Mouse (Mus musculus) forebrain, embryonic 10.5 days (tissue): Measurements from ENCODE around the gene Mcm6. TPM values are rescaled to one million over a fixed set of nuclear protein-coding genes. Genes with fewer than 3 reads are reported as not detected.

Experiments used
- DNase-seq: peaks from one replicate; pipeline ENCODE4 v3.0.0-alpha.2; 2017; ENCODE audit warnings: low spot score; ENCODE audit errors: extremely low spot score
- H3K27ac ChIP-seq: fragments of 300-500 bp; sonication (generic); 2 replicates; pipeline ENCODE4 v1.5.1; 2016; ENCODE audit warnings: mild to moderate bottlenecking
- H3K27me3 ChIP-seq: fragments of 300-500 bp; sonication (generic); 2 replicates; pipeline ENCODE4 v1.6.1; 2016; ENCODE audit warnings: mild to moderate bottlenecking; ENCODE audit not compliant: poor library complexity, severe bottlenecking
- H3K36me3 ChIP-seq: fragments of 300-500 bp; sonication (generic); replicated peaks from 2 replicates; pipeline ENCODE4 v1.6.1; 2016; ENCODE audit warnings: mild to moderate bottlenecking, moderate library complexity
- H3K4me1 ChIP-seq: fragments of 300-500 bp; sonication (generic); 2 replicates; pipeline ENCODE4 v1.6.1; 2016
- H3K4me3 ChIP-seq: fragments of 300-500 bp; sonication (generic); 2 replicates; pipeline ENCODE4 v1.5.1; 2016; ENCODE audit warnings: mild to moderate bottlenecking, moderate library complexity
- H3K9me3 ChIP-seq: fragments of 300-500 bp; sonication (generic); 2 replicates; pipeline ENCODE4 v1.6.1; 2016; ENCODE audit warnings: mild to moderate bottlenecking, moderate library complexity
- WGBS: fragments of 180-500 bp; shearing (Covaris S2); methylation state at CpG from one replicate; pipeline ENCODE4 v1.1.7; 2016; 5-methylcytosine and 5-hydroxymethylcytosine counted together
- polyA plus RNA-seq: library from polyadenylated mRNA; unstranded; fragments of >200 nt; fragmentation: Nextera tagmentation; extraction: Ambion mirVana; gene quantifications from 2 replicates; pipeline ENCODE4 v1.2.1, GENCODE M21; 2016

Gene Mcm6
- polyA plus RNA-seq, 1 experiment from 2014 or later: 378 TPM

DNA sequence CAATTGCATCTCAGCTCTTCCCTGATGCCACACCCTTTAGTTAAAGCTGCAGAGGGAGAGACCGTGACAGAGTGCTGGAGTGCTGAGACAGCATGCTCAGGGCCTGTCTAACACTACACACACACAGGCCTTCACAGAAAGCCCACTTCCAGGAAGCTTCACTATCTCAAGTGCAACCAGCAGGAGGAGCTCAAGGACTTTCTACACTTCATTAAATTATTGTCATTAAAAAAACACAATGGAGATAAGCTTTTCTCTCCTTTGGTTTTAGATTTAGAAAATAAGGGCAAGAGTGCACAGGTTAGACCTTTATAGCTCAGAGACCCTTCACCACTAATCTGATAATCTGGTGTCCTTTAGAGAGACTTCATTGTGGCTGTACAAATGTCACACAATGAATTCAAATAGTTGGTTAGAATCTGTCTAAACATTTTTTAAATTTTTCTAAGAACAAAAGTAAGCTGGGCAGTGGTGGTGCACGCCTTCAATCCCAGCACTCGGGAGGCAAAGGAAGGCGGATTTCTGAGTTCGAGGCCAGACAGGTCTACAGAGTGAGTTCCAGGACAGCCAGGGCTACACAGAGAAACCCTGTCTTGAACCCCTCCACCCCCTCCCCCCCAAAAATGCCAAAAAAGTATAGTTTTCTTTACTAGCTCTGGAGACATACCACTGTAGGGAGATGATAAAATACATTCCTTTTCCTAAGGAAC lies 9.4 kb upstream of the Mcm6 start:
- Histone ChIP-seq H3K36me3 (peaks cover 63% of the 10 kb centered on the region), H3K27ac (no peak overlapping the region), H3K27me3 (no peaks in the 10 kb centered on the region), H3K4me3 (no peak overlapping the region), H3K4me1 (no peaks in the 10 kb centered on the region), H3K9me3 (no peaks in the 10 kb centered on the region)
- no peak for DNase-seq
- WGBS: 72% methylated on average over 5 of the region's 5 CpGs

DNA sequence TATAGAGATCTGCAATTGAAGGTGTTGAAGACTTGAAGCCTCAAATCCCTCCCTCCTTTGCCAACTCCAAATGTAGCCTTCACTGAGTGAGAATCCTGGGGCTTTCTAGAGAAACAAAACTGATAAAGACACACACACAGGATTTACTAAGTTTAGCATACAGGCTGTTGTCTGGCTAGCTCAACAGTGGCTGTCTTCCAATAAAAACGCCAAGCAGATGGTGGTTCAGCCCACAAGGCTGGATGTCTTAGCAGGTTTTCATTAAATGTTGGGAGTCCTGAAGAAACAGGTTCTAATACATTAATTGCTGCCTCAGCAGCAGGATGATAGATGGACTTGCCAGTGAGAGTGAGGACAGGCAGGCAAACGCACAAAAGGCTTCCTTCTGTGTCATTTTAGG lies 1.1 kb upstream of the Mcm6 start:
- 87% methylated on average over 2 of the region's 2 CpGs for WGBS
- DNase-seq: no peak
- Histone ChIP-seq H3K36me3 (peaks cover 61% of the 10 kb centered on the region), H3K4me3 (no peak overlapping the region), H3K4me1 (peaks cover 31% of the 10 kb centered on the region), H3K27me3 (no peaks in the 10 kb centered on the region), H3K9me3 (no peaks in the 10 kb centered on the region), H3K27ac (no peak overlapping the region)

DNA sequence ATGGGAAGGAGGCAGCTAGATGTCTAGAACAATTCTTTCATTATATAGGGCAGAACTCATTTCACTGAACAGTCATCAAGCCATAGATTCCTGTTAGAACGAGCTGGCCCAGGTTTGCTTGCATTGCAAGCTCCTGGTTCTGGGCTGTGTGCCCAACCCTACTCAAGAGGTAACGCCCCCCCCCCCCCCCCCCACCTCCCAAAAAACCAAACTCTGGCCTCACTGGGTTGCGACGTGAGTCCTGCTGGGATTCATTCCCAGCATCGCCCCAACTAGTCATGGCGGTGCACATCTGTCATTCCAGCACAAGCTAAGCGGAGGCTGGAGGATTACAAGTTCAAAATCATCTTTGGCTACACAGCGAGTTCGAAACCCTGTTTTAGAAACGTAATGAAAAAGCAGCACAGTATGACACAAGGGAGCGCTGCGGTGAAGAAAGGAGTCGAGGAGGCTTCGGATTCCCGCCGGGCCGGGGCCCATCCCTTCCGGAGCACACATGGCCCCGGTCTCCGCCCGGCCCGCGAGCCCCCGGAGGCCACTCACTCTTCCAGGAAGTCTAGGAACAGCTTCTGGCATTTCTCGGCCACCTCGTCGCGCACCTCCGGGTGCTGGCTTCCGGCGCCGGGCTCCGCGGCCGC lies 429 bp downstream of the Mcm6 start:
- no peak for DNase-seq
- WGBS: under 1% methylated on average over 35 of the region's 35 CpGs
- peaks cover 31% of the 10 kb centered on the region for H3K4me1 ChIP-seq
- peak overlapping the region; percentile 97 for H3K27ac ChIP-seq
- peak overlapping the region; percentile 88 for H3K4me3 ChIP-seq
- H3K9me3 ChIP-seq: no peaks in the 10 kb centered on the region
- H3K27me3 ChIP-seq: no peaks in the 10 kb centered on the region
- H3K36me3 ChIP-seq: peaks cover 65% of the 10 kb centered on the region

DNA sequence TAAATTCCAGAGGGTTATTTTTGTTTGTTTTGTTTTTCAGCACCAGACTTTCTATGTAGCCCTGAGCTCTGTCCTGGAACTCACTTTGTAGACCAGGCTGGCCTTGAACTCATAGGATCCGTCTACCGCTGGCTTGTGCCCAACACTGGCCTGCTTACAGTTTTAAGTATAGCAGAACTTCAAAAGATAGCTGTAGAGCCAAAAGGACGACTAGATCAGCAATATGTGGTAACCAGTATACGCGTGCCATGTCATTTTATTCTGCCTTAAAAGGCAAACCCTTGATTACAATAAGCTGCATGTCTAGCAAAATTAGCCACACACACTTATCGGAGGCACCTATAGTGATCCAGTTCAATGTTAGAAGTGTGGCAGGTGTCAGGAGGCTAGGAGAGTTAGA lies 1.2 kb downstream of the Mcm6 start:
- H3K4me1 ChIP-seq: peaks cover 31% of the 10 kb centered on the region
- no peaks in the 10 kb centered on the region for H3K27me3 ChIP-seq
- DNase-seq: no peak
- peak overlapping the region; percentile 97 for H3K27ac ChIP-seq
- H3K36me3 ChIP-seq: peaks cover 68% of the 10 kb centered on the region
- H3K4me3 ChIP-seq: peak overlapping the region; percentile 88
- WGBS: 78% methylated on average over 6 of the region's 6 CpGs
- no peaks in the 10 kb centered on the region for H3K9me3 ChIP-seq

DNA sequence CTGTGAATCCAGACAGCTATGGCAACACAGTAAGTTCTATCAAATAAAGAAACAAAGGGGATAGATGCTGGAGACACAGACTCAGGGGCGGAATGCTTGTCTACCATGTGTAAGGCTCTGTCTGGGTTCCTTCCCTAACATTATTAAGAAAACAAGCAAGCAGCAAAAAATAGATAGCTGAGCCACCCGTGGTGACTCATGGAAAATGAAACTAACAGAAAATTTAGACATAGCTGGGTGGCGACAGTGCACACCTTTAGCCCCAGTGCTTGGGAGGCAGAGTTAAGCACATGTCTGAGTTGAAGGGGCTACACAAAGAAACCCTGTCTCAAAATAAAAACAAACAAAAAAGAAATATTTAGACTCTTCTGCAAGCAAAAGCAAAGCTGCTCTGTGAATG lies 2.0 kb downstream of the Mcm6 start:
- whole genome bisulfite sequencing: 80% methylated on average over 3 of the region's 3 CpGs
- no peak for DNase-seq
- peak overlapping the region; percentile 88 for H3K4me3 ChIP-seq
- no peaks in the 10 kb centered on the region for H3K9me3 ChIP-seq
- peaks cover 31% of the 10 kb centered on the region for H3K4me1 ChIP-seq
- peaks cover 68% of the 10 kb centered on the region for H3K36me3 ChIP-seq
- H3K27me3 ChIP-seq: no peaks in the 10 kb centered on the region
- peak overlapping the region; percentile 97 for H3K27ac ChIP-seq

DNA sequence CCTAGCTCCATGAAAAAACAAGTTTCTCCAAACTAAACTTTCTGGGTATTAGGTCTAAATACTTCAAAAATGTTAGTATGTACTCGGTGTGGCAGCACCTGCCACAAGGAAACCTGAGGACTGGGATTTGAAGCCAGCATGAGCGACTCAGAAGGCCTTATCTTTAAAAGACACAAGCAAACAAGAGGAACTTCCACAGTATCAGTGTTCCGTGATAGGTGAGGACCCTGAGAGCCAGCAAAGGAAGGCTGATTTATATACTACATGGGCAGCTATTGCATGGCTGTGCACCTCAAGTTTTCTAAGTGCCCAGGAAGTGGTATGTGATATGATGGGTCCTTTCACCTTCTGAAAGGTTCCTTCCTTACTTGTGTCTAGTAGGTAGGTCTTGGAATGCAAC lies 6.4 kb downstream of the Mcm6 start:
- DNase-seq: no peak
- Histone ChIP-seq H3K27me3 (no peaks in the 10 kb centered on the region), H3K36me3 (peaks cover 99% of the 10 kb centered on the region), H3K4me3 (no peak overlapping the region), H3K4me1 (peaks cover 15% of the 10 kb centered on the region), H3K9me3 (no peaks in the 10 kb centered on the region), H3K27ac (no peak overlapping the region)
- 92% methylated on average over 3 of the region's 3 CpGs for WGBS

DNA sequence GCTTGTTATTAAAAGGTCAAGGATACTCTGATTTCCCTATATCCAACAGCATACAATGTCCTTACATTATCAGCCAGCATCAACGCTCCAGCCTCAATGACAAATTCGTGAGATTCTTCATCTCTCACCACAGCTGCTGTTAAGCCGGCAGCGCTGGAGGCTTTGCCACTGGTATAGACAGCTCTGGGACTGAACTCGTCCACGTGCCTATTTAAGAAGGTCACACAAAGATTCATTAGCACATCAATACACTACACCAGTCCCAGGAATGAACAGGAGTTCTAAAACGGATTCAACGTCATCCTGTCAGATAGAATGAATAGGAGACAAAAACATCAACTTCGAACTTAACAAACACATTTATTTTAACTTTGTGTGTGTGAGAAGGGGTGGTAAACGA lies 15.2 kb downstream of the Mcm6 start:
- no peak for DNase-seq
- Histone ChIP-seq H3K36me3 (peaks cover 96% of the 10 kb centered on the region), H3K27me3 (0 out of 2 replicates have a peak, but pooled peaks cover 3% of the 10 kb centered on the region), H3K4me3 (no peak overlapping the region), H3K9me3 (no peaks in the 10 kb centered on the region), H3K27ac (no peak overlapping the region), H3K4me1 (peaks cover 4% of the 10 kb centered on the region; the same call in 1 of the 2 replicates)
- WGBS: 62% methylated on average over 10 of the region's 10 CpGs

DNA sequence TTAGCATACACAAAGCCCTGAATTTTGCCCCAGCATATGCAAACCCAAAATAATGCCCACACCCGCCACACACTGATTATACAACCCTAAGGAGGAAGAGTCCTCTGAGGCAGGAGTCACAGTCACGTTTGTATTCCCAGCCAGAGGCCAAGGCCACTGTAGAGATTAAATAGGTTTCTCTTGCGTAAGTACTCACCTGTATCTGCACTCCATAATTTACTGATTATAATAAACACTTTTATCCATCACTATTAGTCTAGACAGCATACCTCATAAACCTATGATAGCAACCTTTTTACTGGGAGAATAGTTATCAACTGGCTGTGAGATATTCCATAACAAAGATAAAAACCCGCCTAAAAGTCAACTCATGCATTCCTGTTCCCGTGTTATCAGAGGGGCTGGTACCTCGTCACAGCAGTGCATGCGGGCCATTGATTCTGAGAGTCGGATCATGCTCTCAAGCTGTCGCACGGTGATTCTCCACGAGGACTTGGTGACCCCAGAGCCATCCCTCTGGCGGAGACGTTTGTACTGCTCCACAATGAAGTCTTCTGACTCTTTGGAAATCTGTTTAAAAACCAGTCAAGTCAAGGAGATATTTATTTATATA lies 21.6 kb downstream of the Mcm6 start:
- WGBS: 95% methylated on average over 13 of the region's 13 CpGs
- no peak overlapping the region for H3K4me3 ChIP-seq
- H3K27ac ChIP-seq: no peak overlapping the region
- H3K27me3 ChIP-seq: no peaks in the 10 kb centered on the region
- H3K36me3 ChIP-seq: peaks cover 96% of the 10 kb centered on the region
- no peak for DNase-seq
- no peaks in the 10 kb centered on the region for H3K4me1 ChIP-seq
- no peaks in the 10 kb centered on the region for H3K9me3 ChIP-seq

DNA sequence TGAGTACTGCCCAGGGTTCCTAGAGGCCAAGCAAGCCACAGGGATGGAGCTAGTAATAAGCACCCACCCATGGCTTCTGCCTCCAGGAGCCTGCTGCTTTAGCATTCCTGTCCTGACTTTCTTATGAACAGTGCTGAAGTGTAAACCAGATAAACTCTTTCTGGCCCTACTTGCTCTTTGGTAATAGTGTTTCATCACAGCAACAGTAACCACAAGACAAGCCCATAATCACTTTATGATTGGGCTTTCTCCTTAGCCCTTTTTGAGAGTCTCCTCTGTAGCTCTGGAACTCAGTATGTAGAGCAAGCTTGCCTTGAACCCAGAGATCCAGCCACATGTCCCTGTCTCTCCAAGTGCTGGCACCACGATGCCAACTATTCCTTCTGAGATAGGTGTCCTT lies 29.2 kb downstream of the Mcm6 start:
- Histone ChIP-seq H3K36me3 (peaks cover 98% of the 10 kb centered on the region), H3K4me3 (no peak overlapping the region), H3K27ac (no peak overlapping the region), H3K27me3 (no peaks in the 10 kb centered on the region), H3K9me3 (no peaks in the 10 kb centered on the region), H3K4me1 (no peaks in the 10 kb centered on the region)
- no peak for DNase-seq
- 95% methylated on average over 1 of the region's 1 CpGs for WGBS

DNA sequence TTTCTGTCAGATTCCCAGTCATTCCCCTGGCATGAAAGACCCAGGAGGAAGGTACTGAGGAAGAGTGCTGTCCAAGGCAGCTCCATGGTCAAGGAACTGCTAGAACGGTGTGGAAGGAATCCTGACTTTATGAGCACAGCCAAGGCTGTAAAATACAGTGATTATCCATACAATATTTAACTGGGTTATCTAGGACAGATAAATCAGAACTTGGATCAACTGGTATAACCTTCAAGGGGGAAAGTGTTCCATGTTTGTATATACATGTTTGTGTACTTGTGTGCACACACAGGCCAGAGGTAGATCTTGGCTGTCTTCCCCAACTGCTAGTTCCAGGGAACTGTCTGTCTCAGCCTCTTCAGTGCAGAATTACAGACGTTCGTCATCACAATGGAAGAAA lies 31.2 kb downstream of the Mcm6 start, which contains the start of gene Lct:
Gene Lct, minus strand, starts transcription at position 101 of the 400 bp plus-strand sequence.
- 91% methylated on average over 3 of the region's 3 CpGs for WGBS
- no peak for DNase-seq
- H3K9me3 ChIP-seq: no peaks in the 10 kb centered on the region
- no peak within 1 kb of the TSS for H3K4me3 ChIP-seq
- H3K27me3 ChIP-seq: no peaks in the 10 kb centered on the region
- peaks cover 97% of the 10 kb centered on the region for H3K36me3 ChIP-seq
- no peak within 1 kb of the TSS for H3K27ac ChIP-seq
- no peaks in the 10 kb centered on the region for H3K4me1 ChIP-seq

DNA sequence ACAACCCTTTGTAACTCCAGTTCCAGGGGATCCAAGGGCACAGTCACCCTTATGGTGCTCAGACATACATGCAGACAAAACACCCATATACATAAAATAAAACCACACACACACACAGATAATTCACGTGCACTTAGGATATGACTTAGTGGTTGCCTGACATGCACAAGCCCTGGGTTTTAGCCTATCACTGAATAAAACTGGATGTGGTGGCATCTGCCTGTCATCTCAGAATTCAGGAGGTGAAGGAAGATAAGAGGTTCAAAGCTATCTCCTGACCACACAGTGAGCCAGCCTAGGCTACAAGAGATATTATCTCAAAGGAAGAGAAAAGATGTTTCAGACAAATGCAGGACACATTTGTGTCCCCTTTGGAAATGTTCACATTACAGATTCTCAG lies 32.3 kb downstream of the Mcm6 start:
- Histone ChIP-seq H3K9me3 (no peaks in the 10 kb centered on the region), H3K4me1 (no peaks in the 10 kb centered on the region), H3K27ac (no peak overlapping the region), H3K27me3 (no peaks in the 10 kb centered on the region), H3K36me3 (peaks cover 96% of the 10 kb centered on the region), H3K4me3 (no peak overlapping the region)
- no peak for DNase-seq
- WGBS: 97% methylated on average over 1 of the region's 1 CpGs

DNA sequence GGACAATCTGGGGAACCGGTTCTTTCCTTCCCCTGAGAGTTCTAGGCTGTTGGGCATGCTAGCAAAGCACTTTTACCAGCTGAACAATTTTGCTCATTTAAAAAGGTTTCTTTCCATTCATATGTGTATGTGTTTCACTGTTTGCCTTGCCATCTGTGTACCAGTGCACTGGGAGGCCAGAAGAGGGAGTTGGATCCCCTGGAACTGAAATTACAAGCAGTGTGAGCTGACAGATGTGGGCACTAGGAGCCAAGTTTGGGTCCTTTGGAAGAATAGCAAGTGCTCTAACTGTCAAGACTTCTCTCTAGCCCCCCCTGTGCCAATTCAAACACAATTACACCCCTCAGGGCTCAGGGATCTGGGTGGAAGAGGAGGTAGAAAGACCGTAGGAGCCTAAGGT lies 34.7 kb downstream of the Mcm6 start:
- 87% methylated on average over 2 of the region's 2 CpGs for WGBS
- Histone ChIP-seq H3K9me3 (no peaks in the 10 kb centered on the region), H3K27me3 (no peaks in the 10 kb centered on the region), H3K27ac (no peak overlapping the region), H3K4me3 (no peak overlapping the region), H3K4me1 (no peaks in the 10 kb centered on the region), H3K36me3 (peaks cover 72% of the 10 kb centered on the region)
- DNase-seq: no peak

DNA sequence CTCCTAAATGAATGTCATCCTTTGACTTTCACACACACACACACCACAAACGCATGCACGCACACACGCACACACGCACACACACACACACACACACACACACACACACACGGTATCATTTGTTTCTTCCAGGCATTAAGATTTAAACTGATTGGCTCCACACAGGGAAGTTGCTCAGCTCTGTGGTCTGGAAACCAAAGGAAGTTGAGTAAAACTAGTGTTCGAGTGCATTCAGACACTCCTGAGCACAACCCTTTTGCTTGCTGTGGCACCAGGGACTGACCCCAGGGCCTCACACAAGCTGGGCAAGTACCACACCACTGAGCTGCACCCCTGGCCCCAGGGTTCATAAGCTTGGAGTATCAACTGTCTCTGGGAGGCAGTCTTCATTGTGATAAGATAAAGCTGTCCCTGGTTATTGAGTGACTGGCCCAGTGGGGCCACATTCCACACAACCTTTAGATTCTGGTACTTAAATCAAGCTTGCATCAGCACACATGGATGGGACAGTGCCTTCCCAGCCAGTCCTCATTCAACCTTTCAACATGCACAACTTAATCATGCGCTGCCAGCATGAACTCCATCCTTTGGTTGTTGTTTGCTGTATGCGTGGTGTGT lies 36.3 kb downstream of the Mcm6 start:
- no peaks in the 10 kb centered on the region for H3K27me3 ChIP-seq
- no peak for DNase-seq
- WGBS: 92% methylated on average over 8 of the region's 8 CpGs
- no peak overlapping the region for H3K27ac ChIP-seq
- no peak overlapping the region for H3K4me3 ChIP-seq
- H3K9me3 ChIP-seq: no peaks in the 10 kb centered on the region
- no peaks in the 10 kb centered on the region for H3K4me1 ChIP-seq
- H3K36me3 ChIP-seq: peaks cover 56% of the 10 kb centered on the region
